Mouse (Mus musculus) gastrocnemius, adult 2 months (tissue): Measurements from ENCODE around the gene Ly6g5c. TPM values are rescaled to one million over a fixed set of nuclear protein-coding genes. Genes with fewer than 3 reads are reported as not detected.

Source experiments
- DNase-seq: peaks from one replicate; pipeline ENCODE4 v3.0.0; 2022
- H3K27ac ChIP-seq: fragments of 200-600 bp; 2 replicates; pipeline ENCODE4 v1.8.1; 2022; ENCODE audit warnings: mild to moderate bottlenecking
- H3K4me3 ChIP-seq: fragments of 200-600 bp; 2 replicates; pipeline ENCODE4 v1.8.1; 2022; ENCODE audit warnings: mild to moderate bottlenecking, moderate library complexity
- CTCF ChIP-seq: fragments of 200-600 bp; IDR thresholded peaks from 2 replicates; pipeline ENCODE4 v1.8.1; 2022; ENCODE audit warnings: antibody characterized with exemption, mild to moderate bottlenecking, moderate library complexity
- intact Hi-C: fragments of 180-260 bp; cut with DNase I; formaldehyde crosslinking; loops from one replicate; pipeline ENCODE4 v1.15.1; 2025
- total RNA-seq, 2 experiments: library from RNA; stranded (reverse); gene quantifications; 2 replicates each; pipeline ENCODE4 v1.2.3; 2021

Ly6g5c gene
- total RNA-seq, 2 experiments from 2014 or later: not detected

GRCm38 (mm10) chr17:35141971-35142370, 33.9 kb downstream of the Ly6g5c start:
- Histone ChIP-seq H3K27ac (no peak overlapping the region), H3K4me3 (no peak overlapping the region)
- no peak for DNase-seq
- no peak for TF ChIP-seq CTCF
- intact Hi-C loops: no loop called here

GRCm38 (mm10) chr17:35146139-35146538, 38.1 kb downstream of the Ly6g5c start:
- intact Hi-C loops: no loop called here
- Histone ChIP-seq H3K4me3 (no peak overlapping the region), H3K27ac (no peak overlapping the region)
- DNase-seq: no peak
- no peak for TF ChIP-seq CTCF

DNA sequence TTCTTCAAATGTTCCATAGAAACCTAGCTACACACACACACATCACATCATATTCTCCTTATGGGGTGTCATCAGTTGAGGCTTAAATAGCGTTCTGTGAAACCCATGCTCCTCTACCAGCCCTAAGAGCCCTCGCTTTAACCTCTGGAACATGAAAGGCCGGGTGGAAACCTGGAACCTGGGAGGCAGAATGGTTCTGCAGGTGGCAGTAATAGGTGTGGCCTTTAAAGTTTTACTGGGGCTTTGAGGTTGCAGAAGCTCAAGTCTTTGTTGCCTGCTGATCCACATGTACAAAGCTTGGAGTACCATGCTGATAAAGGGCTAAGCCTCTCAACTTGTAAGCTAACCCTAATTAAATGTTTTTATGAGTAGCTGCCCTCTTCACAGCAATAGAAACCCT, 39.3 kb downstream of the Ly6g5c start:
- no peak overlapping the region for H3K27ac ChIP-seq
- intact Hi-C loops: no loop called here
- DNase-seq: no peak
- H3K4me3 ChIP-seq: no peak overlapping the region
- no peak for TF ChIP-seq CTCF

GRCm38 (mm10) chr17:35147922-35148639, 40.0 kb downstream of the Ly6g5c start:
- no peak overlapping the region for H3K4me3 ChIP-seq
- TF ChIP-seq CTCF: no peak
- no peak for DNase-seq
- intact Hi-C loops: no loop called here
- peak overlapping the region; percentile 8; the same call in 1 of the 2 replicates for H3K27ac ChIP-seq

DNA sequence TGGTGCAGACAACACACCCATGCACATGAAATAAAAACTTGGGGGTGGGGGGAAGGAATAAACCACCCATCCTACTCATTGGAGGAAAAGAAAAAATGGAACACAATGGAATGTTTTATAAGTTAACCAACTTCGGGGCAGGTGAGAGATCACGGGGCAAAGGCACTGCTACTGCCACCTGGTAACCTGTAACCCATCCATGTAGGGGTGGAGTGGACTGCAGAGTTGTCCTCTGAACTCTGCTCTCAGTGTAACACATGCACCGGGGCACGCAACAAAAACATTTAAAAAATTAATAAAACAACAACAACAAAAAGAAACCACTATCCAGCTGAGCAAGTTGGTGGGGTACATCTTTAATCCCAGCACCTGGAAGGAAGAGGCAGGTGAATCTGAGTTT, 44.0 kb downstream of the Ly6g5c start:
- no peak for DNase-seq
- no peak overlapping the region for H3K4me3 ChIP-seq
- no peak for TF ChIP-seq CTCF
- intact Hi-C loops: no loop called here
- H3K27ac ChIP-seq: no peak overlapping the region

GRCm38 (mm10) chr17:35153077-35153476, 45.0 kb downstream of the Ly6g5c start:
- intact Hi-C loops: no loop called here
- TF ChIP-seq CTCF: no peak
- DNase-seq: no peak
- H3K4me3 ChIP-seq: no peak overlapping the region
- H3K27ac ChIP-seq: no peak overlapping the region

GRCm38 (mm10) chr17:35153931-35154330, 45.9 kb downstream of the Ly6g5c start:
- no peak for DNase-seq
- Histone ChIP-seq H3K4me3 (no peak overlapping the region), H3K27ac (no peak overlapping the region)
- intact Hi-C loops: no loop called here
- TF ChIP-seq CTCF: no peak

DNA sequence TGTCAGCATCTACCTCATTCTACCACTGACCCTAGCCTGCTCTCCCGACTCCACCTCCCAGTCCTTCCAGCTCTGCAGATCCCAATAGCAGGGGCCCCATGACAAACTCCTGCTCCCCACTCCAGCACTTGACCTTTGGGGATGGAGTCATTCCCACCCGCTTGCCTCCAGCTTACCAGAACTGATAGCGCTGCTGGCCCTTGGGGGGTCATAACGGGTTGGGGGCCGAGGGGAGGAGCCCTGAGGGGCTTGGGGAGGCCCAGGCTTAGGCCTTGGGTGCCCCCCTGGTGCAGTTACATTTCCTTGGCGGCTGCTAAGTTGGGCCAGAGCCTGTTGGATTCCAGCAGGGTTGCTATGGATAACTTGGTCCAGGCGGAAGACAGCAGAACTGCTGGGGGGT, 46.5 kb downstream of the Ly6g5c start:
- no peak overlapping the region for H3K4me3 ChIP-seq
- no peak overlapping the region for H3K27ac ChIP-seq
- intact Hi-C loops: no loop called here
- TF ChIP-seq CTCF: no peak
- DNase-seq: no peak

- intact Hi-C loops: no loop called here
- Histone ChIP-seq H3K27ac (no peak overlapping the region), H3K4me3 (no peak overlapping the region)
- DNase-seq: no peak
- TF ChIP-seq CTCF: no peak
These were observed 47.4 kb downstream of the Ly6g5c start for GRCm38 (mm10) chr17:35155451-35155850.

- intact Hi-C loops: no loop called here
- Histone ChIP-seq H3K27ac (no peak overlapping the region), H3K4me3 (no peak overlapping the region)
- no peak for DNase-seq
- no peak for TF ChIP-seq CTCF
These were observed 48.6 kb downstream of the Ly6g5c start for GRCm38 (mm10) chr17:35156461-35157200.

- TF ChIP-seq CTCF: no peak
- intact Hi-C loops: no loop called here
- no peak for DNase-seq
- Histone ChIP-seq H3K27ac (no peak overlapping the region), H3K4me3 (no peak overlapping the region)
These were observed 49.2 kb downstream of the Ly6g5c start for GRCm38 (mm10) chr17:35157254-35157653.

- Histone ChIP-seq H3K27ac (no peak overlapping the region), H3K4me3 (no peak overlapping the region)
- intact Hi-C loops: no loop called here
- DNase-seq: no peak
- no peak for TF ChIP-seq CTCF
These were observed 49.6 kb downstream of the Ly6g5c start for GRCm38 (mm10) chr17:35157661-35158175.

DNA sequence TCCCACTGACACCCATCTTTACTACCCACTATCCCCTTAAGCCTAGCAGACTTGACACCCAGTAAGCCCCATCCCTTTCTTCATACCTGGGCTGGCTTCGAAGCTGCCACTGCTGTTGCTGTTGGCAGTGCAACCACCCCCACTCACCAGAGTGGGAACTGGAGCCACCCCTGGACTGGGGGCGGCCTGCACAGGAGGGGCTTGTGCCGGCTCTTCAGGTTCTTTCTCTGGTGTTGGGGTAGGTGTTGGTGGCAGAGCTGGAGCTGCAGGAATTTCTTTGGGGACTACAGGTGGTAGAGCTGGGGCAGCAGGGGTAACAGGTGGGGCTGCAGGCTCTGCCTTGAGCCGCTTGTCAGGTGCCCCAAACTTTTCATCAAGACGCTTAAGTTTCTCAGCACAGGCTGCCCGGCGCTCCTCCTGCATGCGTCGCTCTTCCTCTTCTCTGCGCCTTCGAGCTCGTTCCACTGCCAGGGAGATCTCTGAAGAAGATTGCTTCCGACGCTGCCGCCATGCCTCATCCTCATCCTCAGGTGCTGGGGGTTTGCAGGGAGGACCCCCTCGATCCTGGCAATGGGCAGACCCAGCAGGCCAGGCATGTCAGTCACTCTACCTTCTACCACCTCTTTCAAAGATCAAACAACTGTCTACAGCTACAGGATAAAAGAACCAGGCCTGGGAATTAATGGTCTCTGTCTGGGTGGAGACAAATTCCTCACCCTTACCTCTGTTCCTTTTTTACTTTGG, 50.9 kb downstream of the Ly6g5c start:
- DNase-seq: no peak
- no peak overlapping the region for H3K4me3 ChIP-seq
- intact Hi-C loops: no loop called here
- no peak for TF ChIP-seq CTCF
- H3K27ac ChIP-seq: no peak overlapping the region
